Mouse (Mus musculus): ENCODE measurements around the gene Pmfbp1.

GRCm38 (mm10) chr8:109499009-109499717 lies 5.3 kb downstream of the Pmfbp1 start:
- TF ChIP-seq CTCF (IDR thresholded peaks at IDR 0.05; ENCODE audit: low read depth, low read length) (no peak), EP300 (IDR thresholded peaks at IDR 0.05; ENCODE audit: insufficient read depth, low read depth, low read length) (no peak)
